Mouse (Mus musculus): ENCODE data around the gene Nwd2.

DNA sequence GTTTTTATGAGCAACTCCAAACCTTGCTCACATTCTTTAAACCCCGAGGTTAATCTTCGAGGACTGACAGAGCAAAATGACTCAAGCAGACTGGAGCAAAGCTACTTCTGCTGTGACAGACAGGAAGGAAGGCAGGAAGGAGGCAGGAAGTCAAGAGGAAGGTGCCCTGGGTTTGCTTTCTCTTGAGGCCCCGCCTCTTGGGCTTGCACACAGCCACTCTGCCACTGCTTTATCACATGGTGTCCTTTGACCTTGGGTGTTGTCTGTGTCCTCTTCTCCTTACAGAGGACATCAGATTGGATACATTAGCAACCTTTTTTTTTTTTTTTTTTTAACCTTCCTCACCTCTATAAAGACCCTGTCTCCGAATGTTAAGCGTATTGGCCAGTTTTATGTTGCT, 188.2 kb downstream of the Nwd2 start:
- TF ChIP-seq CTCF (IDR thresholded peaks at IDR 0.05; ENCODE audit: low read depth) (no peak), EP300 (IDR thresholded peaks at IDR 0.05; ENCODE audit: low read depth) (no peak)

Measured in heart, postnatal 0 days (tissue).